Mouse (Mus musculus): ENCODE results near the gene Rab3il1. TPM values are rescaled to one million over a fixed set of nuclear protein-coding genes. Genes with fewer than 3 reads are reported as not detected.

Gene Rab3il1
- total RNA-seq, 2 experiments from 2014 or later = 9.3 to 10.1 TPM

DNA sequence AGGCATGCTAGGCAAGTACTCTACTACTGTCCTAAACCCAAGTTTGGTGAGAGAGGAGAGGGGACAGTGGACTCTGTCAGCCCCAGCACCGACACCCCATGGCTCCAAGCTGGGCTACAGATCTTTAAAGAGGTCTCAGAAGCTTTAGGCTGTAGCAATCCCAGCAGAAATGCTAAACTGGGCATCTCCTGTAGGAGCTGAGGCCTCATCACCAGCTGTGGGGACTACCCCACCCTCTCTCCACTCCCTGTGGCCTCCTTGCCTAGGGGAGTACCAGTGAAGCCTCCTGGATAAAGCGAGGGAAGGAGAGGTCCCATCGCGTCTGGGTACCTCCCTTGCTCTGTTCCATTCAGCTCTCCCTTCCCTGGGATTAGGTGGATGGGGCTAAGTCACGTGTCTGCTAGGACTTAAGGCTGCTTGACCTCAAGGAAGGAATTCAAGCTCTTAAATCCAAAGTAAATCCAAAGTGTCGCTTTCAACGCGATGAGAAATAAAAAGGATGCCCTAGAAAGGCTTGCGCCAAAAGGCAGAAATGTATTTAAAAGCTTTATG, 57.5 kb downstream of the Rab3il1 start:
- no peak for DNase-seq (ENCODE audit: low spot score in 2 of 2)

DNA sequence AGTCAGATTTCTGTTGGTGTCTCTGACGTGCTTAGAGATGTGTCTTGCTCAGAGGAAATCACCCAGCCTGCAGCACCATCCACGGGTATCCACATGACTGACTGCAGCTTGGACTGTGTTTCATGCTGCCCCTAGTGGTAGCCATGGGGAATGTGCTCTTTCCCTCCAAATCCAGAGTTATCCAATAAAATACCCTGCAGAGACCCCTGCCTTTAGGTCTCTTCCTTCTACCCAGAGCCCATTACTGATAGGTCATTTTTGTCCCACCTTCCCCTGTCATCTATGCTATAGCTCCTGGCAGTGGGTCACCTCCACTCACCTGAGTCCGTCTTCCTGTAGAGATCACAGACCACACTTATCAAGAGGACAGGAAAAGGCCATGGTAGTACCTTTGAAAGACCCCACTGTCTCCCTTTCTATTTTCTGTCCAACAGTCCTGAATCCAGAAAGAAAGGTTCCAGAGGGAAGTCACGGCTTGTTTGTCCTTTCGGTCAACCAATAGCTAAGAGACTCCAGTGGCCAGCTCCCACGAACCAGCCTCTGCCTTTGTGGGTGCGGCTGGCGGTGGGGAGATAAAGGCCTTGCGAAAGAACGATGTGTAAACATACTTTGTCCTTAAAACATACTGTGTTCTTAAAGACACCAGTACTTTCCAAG, 58.6 kb downstream of the Rab3il1 start:
- peak in 1 of 2 experiments; percentile 68 for DNase-seq (ENCODE audit: low spot score in 2 of 2)

DNA sequence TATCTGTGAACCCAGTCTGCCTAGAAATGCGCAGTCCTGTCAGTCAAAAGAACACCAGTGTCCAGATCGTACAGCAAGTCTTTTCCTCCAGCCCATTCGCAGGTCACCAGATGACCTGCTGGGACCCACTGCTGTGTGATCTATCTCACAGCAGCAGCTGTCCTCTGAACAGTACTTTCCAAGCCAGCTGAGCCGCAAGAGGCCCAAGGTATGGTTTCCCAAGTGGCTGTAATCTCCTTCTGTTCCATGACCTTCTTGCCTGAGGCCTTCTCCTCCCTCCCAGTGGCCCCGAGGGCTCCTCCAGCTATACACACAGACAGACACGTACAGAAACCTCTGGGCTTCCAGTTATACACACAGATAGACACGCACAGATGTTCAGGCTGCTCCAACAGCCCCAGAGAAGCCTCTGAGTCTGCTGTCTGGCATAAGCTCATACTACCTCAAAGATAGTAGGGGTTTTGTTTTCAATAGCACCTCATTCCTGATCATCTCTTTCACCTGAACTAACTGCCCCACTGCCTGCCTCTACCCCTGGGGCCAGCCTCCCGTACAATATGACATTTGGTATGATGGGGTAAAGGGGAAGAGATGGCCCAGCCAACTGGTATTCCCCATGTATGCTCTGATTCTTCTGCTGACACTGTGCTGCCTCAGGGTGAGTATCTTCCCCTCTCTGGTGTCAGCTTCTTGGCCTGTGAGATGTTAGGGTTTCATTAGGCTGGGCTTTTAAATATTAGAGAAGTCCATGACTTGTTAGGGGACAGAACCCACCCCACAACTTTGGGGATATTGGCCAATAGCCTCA, 59.5 kb downstream of the Rab3il1 start:
- no peak for DNase-seq (ENCODE audit: low spot score in 2 of 2)

DNA sequence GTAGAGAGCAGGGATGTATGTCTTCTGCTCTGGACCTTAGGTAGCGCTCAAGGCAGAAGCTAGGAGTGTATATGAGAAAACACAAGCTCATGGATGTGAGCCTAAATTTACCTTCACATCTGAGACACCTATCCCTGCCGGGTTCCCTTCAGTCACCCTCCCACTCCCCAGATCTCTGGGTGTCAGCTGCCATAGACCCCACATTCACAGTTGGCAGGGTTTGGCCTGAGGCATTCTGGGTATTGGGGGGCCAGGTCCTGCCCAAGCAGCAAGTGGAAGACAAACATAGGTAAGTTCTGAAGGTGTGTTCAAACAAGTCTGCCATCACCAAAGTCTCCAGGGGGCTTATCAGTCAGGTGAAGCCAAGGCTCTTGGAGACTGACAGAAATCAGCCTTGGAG, 60.2 kb downstream of the Rab3il1 start:
- no peak for DNase-seq (ENCODE audit: low spot score in 2 of 2)

DNA sequence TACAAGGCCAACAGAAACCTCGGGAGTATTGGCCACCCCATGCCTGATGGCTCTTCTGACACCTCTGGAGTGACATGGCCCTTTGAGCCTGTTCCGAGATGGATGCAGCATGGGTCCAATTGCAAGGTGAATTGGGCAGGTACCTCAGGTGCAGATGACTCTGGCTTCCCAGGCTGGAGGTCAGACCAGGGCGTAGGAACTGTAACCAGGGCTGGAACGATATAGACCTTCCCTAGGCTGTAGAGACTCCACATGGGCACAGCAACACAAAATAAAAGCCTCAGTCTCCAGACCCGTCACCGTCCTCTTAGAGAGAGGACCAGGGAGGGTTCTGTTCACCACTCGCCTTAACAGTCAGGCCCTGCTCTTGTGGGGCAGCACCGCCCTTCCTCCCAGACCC, 60.8 kb downstream of the Rab3il1 start:
- DNase-seq (ENCODE audit: low spot score in 2 of 2) = no peak

DNA sequence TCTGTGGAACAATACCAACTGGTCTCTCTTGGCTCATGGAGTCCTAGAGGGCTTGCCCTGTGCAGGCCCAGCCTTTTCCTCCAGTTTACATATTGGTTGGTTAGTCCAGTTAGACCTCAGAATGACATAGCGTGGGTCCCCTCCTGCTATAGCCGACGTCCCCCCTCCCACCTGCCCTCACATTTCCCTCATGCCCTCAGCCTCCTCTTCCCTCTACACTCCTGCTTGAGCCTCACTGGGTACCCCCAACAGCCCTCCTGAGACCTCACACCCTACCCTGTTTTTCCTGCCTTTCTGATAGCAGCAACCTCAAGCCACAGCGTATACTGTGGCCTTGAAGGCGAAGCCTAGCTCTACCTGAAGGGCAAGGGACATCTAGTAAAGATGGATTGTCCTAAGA, 61.4 kb downstream of the Rab3il1 start:
- no peak for DNase-seq (ENCODE audit: low spot score in 2 of 2)

DNA sequence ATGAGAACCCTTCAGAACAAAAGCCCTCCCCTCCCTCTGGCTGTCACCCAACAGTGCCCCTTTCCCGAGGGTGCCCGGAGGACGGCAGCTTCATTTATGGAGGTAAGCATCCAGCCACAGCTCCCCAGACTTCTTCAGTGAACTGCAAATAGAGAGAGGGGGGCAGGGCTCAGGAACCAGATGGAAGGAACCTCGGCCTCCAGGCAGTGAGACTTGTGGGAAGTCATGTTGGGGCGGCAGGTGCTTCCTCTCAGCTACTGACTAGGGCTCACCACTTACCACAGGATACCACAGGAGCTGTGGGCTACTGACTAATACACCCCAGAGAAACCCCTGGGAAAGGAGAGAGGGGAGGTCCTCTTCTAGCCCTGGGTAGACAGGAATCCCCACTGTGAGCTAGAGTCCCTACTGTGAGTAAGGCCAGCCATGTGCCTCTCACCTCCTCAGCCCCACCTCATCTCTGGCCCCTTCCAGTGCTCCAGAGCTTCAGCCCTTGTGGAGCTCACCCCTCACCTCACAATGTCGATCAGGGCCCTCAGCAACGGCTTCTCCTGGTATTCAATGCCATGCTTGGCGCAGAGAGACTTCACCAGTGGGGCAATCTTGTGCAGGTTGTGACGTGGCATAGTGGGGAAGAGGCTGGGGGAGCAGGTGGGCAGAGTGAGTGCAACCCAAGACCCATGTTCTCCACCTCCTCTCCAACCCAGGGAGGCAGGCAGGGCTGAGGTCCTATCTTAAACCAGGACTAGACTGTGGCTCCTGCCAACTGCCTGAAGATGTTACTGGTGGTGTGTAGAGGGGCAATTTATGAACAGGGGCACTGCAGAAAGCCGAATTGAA, 62.9 kb downstream of the Rab3il1 start:
- DNase-seq (ENCODE audit: low spot score in 2 of 2) = no peak

DNA sequence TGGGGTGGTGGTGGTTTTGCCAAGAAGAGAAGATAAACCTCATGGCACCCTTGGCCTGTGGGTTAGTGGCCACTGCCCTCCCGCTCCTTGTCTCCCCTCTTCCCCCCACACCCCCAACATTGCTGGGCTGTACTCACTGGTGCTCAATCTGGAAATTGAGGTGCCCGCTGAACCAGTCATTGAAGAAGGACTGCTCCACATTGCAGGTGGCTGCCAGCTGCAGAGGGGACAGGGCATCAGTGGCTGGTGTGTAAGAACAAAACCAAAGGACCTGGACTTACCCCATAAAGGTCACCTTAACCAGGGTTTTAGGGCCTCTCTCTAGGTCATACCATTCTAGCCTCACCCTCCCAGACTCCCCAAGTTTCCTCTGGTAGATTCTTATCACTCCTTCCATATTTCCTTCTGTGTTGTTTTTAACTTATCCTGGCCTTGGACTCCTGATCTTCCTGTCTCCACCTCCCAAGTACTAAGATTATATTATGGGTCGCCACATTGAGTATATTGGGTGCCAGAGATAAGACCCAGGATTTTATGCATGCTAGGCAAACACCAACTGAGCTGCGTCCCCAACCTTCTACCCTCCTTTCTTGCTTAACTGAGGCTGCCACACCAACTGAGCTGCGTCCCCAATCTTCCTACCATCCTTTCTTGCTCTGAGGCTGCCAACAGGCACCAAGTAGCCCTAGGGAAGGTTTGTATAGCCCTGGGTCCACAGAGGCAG, 64.2 kb downstream of the Rab3il1 start:
- DNase-seq (ENCODE audit: low spot score in 2 of 2) = no peak

DNA sequence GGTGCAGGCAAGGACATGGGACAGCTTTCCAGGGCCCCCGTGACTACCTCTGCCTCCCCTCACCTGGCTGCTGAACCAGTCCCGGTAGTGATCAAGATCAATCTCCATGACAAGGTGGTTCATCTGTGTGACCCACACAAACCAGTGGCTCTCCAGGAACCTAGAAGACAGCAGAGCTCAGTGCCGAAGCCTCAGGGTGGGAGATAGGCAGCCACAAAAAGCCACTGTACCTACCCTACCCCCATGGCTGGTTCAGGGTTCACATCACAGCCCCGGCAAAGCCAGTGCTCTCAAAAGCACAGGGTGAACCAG, 64.7 kb downstream of the Rab3il1 start:
- no peak for DNase-seq (ENCODE audit: low spot score in 2 of 2)

DNA sequence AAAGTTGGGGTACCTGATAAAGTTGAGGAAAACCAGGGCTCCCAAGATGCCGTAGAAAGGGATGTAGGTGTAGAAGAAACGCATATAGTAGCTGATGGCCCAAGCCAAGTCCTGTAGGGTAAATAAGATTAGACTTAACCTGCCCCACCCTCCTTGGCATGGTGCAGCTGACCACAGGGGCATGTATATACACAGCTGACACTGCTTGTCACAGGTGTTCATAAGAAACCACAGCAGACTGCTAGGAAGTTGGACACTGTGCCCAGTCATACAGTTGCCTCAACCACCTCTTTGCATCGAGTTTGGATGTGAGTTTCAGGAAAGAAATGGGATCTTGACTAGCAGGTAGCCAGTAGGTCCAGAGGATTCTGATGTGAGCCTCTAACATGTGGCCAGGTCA, 65.0 kb downstream of the Rab3il1 start:
- DNase-seq (ENCODE audit: low spot score in 2 of 2) = no peak

DNA sequence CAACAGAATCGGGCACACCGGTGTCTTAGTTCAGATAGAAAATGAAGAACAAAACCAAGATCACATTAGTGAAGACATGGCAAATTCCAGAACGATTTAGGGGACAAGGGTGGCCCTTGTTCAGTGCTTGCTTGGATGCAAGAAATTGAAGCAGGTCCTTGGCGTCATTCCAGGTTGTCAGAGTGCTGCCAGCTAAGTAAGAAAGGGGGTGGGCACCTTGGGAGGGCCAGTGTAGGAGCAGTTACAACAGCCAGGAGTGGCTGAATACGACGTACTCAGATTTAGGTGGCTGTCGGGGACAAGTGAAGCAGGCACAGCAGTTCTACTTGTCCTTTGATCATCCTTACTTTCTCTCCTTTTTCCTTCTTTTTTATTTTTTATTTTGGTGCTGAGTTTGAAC, 66.2 kb downstream of the Rab3il1 start:
- DNase-seq (ENCODE audit: low spot score in 2 of 2) = peak in 1 of 2 experiments; percentile 42

DNA sequence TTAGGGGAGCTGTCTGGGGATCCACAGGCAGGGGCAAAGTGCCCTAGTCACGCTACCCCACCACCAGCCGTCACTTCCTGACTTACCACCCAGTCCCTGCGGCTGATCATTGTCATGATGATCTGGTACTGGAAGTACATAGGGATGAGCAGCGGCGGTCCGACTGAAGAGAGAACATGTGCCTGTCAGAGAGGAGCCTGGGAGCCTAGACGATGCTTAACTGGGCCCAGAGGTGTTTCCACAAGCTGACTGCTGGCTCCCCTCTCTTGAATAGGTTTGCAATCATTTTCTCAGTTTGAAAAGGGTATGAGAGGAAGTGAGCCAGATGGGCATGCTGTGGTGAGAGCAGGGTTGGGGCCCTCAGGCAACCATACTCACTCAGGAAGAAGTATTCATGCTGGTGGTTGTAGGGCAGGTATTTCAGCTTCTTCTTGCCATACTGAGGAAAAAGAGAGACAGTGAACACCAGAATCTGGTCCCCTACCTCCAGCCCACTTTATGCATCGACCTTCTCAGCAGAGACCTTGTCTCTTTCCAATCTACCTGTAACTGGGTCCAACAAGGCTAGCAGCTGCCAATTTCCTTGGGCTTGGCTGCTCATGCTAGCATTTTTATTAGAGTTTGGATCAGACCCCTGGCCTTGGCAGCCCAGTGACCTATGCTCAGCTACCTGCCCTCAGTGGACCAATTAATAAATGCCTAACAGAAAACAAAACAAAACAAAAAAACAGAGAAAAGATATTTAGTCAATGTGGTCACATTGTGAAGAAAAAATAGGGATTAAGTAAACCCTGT, 68.9 kb downstream of the Rab3il1 start:
- no peak for DNase-seq (ENCODE audit: low spot score in 2 of 2)

DNA sequence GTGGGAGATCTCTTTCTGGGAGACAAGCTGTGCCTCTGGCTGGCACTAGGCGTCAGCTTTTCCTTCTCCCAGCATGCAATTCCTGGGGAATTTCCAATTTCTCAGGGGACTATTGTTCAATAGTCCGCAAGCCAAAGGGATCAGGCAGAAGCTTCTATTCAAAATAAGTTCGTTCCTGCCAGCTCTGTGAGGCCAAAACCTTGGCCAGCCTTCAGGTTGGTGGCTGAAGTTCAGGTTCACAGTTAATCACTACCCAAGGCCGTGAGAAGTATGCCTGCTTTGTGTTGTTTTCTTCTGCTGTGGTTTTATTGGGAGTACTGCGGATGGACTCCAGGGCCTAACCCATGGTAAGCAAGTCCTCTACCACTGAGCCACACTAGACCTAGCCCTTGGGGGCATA, 69.7 kb downstream of the Rab3il1 start:
- DNase-seq (ENCODE audit: low spot score in 2 of 2) = peak; percentile 57 to 69

DNA sequence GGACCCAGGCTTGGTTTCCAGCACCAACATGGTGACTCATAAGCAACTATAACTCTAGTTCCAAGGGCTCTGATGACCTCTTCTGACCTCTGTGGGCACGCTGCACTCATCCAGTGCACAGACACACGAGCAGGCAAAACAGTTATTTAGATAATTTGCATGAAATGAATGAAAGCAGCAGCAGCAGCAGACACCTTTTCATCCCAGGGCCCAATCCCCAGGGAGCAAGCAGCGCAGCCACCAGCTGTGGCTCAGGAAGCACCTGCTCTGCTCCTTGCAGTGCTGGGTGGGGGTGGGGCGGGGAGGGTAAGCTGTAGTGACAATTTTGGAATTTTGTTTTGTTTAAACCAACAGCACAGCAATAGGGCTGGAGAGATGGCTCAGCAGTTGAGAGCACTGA, 70.4 kb downstream of the Rab3il1 start:
- DNase-seq (ENCODE audit: low spot score in 2 of 2) = no peak

DNA sequence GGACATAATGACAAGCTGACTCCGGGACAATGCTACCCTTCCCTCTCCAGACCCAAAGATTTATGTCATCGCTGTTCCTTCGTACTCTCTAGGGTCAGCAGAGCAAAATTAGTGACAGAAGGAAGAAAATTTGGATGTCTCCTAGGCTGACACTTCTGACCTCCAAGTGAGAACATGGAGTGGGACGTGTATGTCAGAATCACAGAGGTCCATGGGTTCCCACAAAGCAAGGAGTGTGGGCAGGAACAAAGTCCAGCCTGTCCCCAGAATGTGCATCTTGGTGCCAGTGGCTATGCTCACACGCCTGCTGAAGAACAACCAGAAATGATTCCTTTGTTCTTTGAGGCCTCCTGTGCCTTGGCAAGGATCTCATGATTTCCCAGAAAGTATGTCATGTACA, 71.7 kb downstream of the Rab3il1 start:
- no peak for DNase-seq (ENCODE audit: low spot score in 2 of 2)

DNA sequence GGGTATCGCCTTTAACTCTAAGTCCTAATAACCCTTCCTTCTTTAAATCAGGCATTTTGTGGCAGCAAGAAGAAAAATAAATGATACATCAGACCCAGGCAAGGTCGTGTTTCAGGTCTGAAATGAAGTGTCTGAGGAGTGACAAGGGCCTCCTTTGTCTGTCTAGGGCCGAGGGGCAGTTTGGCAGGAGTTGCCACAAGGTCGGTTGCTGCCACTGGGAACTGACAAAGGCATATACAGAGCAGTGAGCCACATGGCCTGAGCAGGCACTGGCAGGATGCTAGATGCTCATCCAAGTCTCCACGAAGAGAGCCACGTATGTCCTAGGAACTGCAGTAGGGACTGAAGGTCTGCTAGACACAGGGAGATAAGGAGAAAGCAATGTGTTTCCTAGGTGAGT, 76.9 kb downstream of the Rab3il1 start:
- no peak for DNase-seq (ENCODE audit: low spot score in 2 of 2)

DNA sequence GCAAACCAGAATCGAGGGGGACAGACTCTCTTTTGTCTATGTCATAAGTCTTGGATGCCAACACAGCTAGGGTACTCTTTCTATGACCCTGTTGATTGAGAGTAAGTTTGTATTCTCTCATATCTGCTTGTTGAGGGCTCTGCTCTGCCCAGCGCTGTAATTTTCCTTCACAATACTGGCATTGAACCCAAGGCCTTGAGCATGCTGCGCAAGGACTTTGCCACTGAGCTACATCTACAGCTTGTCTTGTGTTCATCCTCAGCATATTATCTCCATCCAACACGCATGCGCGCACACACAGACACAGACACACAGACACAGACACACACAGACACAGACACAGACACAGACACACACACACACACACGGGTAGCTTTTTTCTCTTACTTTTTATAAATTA, 78.9 kb downstream of the Rab3il1 start:
- DNase-seq (ENCODE audit: low spot score in 2 of 2) = no peak

DNA sequence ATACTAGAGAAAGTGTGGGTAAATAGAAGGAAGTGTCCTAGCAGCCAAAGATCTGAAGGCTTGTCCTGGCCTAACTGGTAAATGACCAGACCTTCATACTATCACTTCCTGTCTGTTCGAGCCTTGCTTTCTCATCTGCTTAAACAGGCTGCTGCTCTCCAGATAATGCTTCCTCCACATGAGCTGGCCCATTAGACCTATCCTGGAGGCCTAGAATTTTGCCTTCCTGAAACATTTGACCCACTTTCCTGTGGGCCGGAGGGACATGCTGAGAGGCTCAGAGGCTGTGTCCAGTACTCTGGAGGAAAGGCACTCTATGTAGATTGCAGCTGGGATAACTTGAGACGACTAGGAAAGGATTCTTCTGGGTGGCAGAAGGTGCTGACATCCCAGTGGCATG, 80.6 kb downstream of the Rab3il1 start:
- DNase-seq (ENCODE audit: low spot score in 2 of 2) = no peak

DNA sequence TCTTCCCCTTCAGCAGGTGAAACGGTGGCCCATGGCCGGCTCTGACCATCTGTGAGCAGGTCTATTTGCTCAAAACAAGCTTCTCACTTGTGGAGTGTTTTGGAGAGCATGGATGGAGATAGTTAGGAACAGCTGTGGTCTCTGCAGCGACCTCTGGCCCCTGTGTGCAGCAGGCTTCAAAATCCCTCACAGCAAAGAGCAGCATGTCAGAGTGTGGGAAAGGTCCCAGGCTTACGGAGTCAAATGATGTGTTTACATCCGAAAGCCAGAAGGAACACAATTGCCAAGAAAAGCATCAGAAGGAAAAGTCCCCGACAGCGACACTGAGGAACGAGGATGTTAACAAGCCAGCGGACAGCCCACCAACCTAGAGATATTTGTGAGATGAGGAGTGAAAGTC, 84.0 kb downstream of the Rab3il1 start:
- no peak for DNase-seq (ENCODE audit: low spot score in 2 of 2)

DNA sequence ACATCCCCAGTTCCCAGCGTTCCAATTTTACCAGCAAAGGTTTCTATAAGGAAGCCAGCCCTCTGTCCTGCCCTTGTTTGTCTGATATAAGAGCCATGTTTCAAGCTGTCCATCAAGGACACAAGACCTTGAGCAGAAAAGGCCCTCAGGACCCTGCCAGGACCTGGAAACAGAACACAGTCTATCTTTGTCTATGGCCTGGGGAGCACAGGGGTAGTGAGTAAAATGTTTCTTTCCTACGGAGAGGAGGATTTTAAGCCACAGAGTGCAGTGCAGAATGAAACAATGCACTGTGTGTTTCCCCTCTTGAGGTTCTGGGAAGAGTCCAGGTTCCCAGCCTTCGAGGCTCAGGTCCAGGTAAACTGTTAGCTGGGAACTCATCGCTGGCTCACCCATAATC, 85.5 kb downstream of the Rab3il1 start:
- no peak for DNase-seq (ENCODE audit: low spot score in 2 of 2)

All from layer of hippocampus, adult 18-20 months (tissue).